Mouse (Mus musculus) hindbrain, embryonic 16.5 days (tissue): ENCODE data around the gene Ccdc127. TPM values are rescaled to one million over a fixed set of nuclear protein-coding genes. Genes with fewer than 3 reads are reported as not detected.
A peak's percentile ranks its signal among the peaks of the same experiment; 100 is the strongest.

Experiments
- ATAC-seq: fragments of 200-750 bp; cut with Nextera tagmentation; 2 replicates; pipeline ENCODE4 v1.8.0; 2017; ENCODE audit warnings: moderate TSS enrichment, moderate library complexity
- H3K27ac ChIP-seq: fragments of 300-500 bp; sonication (generic); 2 replicates; pipeline ENCODE4 v1.5.1; 2014; ENCODE audit warnings: low read depth, mild to moderate bottlenecking, control low read depth, low read length, moderate library complexity
- H3K27me3 ChIP-seq: fragments of 300-500 bp; sonication (generic); replicated peaks from 2 replicates; pipeline ENCODE4 v1.6.1; 2014; ENCODE audit warnings: low read length; ENCODE audit not compliant: control insufficient read depth, insufficient read depth
- H3K36me3 ChIP-seq: fragments of 300-500 bp; sonication (generic); 2 replicates; pipeline ENCODE4 v1.6.1; 2014; ENCODE audit warnings: mild to moderate bottlenecking, low read length, moderate library complexity, mixed read lengths; ENCODE audit not compliant: control insufficient read depth, insufficient read depth
- H3K4me1 ChIP-seq: fragments of 300-500 bp; sonication (generic); 2 replicates; pipeline ENCODE4 v1.6.1; 2014; ENCODE audit warnings: low read depth, low read length; ENCODE audit not compliant: control insufficient read depth, insufficient read depth
- H3K4me2 ChIP-seq: fragments of 300-500 bp; sonication (generic); 2 replicates; pipeline ENCODE4 v1.6.1; 2014; ENCODE audit warnings: mild to moderate bottlenecking, low read length, control low read depth, moderate library complexity
- H3K4me3 ChIP-seq: fragments of 300-500 bp; sonication (generic); 2 replicates; pipeline ENCODE4 v1.5.1; 2014; ENCODE audit warnings: mild to moderate bottlenecking, low read length, control low read depth, moderate library complexity
- H3K9ac ChIP-seq: fragments of 300-500 bp; sonication (generic); 2 replicates; pipeline ENCODE4 v1.6.1; 2014; ENCODE audit warnings: low read depth, mild to moderate bottlenecking, control low read depth, low read length, moderate library complexity
- H3K9me3 ChIP-seq: fragments of 300-500 bp; sonication (generic); 2 replicates; pipeline ENCODE4 v1.6.1; 2014; ENCODE audit warnings: mild to moderate bottlenecking, low read length, moderate library complexity; ENCODE audit not compliant: control insufficient read depth
- WGBS: fragments of 180-500 bp; shearing (Covaris S2); extraction: QIAGEN DNeasy Blood & Tissue Kit; methylation state at CpG from one replicate; pipeline ENCODE4 v1.1.7; 2014; 5-methylcytosine and 5-hydroxymethylcytosine counted together
- polyA plus RNA-seq: library from polyadenylated mRNA; unstranded; fragments of >200 nt; fragmentation: Nextera tagmentation; extraction: Ambion mirVana; gene quantifications from 2 replicates; pipeline ENCODE4 v1.2.1, GENCODE M21; 2015

Gene Ccdc127
- 44.3 and 45.7 TPM in 2 replicates for polyA plus RNA-seq

DNA sequence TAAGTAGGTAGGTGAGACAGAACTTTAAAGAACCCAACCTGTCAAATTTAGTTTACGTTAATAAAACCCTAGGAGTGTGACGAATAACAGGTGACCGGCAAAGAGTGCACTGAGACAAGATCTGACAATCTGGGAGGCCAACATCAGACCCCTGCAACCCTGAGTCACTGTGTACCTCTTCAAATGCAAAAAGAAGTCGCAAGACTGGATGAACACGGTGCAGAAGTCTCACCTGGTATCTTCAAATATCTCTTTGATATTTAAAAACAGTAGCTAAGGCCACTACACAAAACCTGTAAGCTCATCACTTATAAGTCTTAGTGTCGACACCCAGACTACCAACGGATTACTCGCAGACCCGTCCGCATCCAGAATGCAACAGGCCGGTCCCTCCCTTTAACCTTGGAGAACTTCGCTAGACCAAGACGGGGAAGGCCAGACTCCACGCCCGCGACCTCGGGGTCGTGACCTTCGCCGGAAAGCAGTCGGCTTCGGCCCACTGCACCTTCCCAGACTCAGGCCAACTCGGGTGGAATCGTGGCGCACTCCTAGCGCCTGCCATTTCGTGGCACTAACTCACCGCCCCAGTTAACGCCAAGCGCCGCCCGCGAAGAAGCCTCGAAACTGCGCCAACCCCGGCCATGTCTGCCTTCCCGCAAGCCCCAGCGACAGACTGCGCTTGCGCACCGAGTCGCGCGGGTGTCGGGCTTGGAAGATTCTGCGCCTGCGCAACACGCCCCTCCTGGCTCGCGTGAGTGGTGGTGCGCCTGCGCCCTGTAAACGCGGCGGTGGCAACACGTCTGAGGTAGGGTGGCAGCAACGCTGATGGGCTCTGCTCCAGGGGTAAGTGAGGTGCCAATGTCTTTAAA lies at the start of gene Ccdc127, which contains the start of gene Sdha:
Ccdc127 (plus strand) TSS at position 744 of the 869 bp plus-strand sequence.
Sdha (minus strand) TSS at position 715 of the 869 bp plus-strand sequence.
- H3K4me2 ChIP-seq, result peak within 1 kb of the TSS; percentile 82
- peak within 1 kb of the TSS; percentile 91 for H3K9ac ChIP-seq
- 2% methylated on average over 57 of the region's 57 CpGs for WGBS
- H3K27ac ChIP-seq, result peak within 1 kb of the TSS; percentile 85
- no peaks in the 10 kb centered on the region for H3K27me3 ChIP-seq
- H3K9me3 ChIP-seq, result no peaks in the 10 kb centered on the region
- H3K4me1 ChIP-seq, result peaks cover 16% of the 10 kb centered on the region
- H3K36me3 ChIP-seq, result 0 out of 2 replicates have a peak, but pooled peaks cover 4% of the 10 kb centered on the region
- peak within 1 kb of the TSS; percentile 88 for H3K4me3 ChIP-seq
- peak; percentile 99 for ATAC-seq

DNA sequence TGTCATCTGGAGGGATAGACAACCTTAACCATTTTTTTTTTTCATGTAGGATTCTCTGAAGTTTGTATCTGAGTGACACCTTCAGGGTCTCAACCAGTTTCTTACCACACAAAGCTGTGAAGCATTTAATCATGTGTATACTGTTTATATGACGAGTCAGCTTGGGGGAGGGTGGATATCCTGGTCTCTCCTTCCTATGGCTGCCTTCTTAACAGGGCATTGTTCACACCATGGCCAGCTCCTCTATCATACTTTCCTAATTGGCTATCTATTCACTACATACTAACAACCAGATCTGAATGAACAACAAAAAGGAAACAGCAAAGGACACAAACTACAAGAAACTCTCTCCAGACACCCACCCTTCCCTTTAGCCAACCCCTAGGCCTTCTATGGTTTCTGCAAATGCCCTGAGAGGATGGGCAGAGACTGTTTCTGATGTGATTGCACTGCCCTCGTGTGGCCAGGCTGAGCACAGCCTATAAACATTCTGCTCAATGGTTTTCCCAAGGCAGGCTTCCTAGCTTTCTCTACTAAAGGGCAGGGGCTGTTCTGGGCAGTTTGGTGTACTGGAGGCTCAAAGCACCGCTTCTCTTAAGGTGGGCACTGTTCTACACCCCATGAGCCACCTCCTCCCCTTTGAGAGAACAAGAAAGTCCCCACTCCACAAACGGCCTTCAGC lies 49.0 kb upstream of the Ccdc127 start:
- H3K9me3 ChIP-seq, result no peaks in the 10 kb centered on the region
- no peaks in the 10 kb centered on the region for H3K4me1 ChIP-seq
- ATAC-seq, result peak; percentile 92
- no peak overlapping the region for H3K4me2 ChIP-seq
- no peak overlapping the region for H3K27ac ChIP-seq
- WGBS, result 46% methylated on average over 4 of the region's 4 CpGs
- no peaks in the 10 kb centered on the region for H3K27me3 ChIP-seq
- no peak overlapping the region for H3K4me3 ChIP-seq
- H3K9ac ChIP-seq, result no peak overlapping the region
- peaks cover 16% of the 10 kb centered on the region for H3K36me3 ChIP-seq

DNA sequence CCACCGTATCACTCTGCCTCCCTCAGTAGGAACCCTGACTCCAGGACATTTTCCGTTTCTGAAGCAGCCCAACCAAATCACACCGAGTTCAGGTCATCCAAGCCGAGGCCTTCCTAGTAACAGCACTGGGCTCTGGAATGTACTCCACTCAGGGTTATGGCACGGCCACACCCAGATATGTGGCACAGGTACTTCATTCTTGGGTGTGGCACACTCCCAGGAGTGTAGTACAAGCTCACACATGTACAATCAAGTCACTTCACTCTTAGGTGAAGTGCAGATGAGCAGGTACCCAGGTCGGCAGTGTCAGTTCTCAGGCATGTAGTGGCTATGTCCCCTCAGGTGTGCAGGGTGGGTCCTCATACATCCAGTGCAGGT lies 48.5 kb upstream of the Ccdc127 start:
- Histone ChIP-seq H3K9ac (no peak overlapping the region), H3K27me3 (no peaks in the 10 kb centered on the region), H3K4me3 (no peak overlapping the region), H3K36me3 (peaks cover 21% of the 10 kb centered on the region), H3K4me1 (no peaks in the 10 kb centered on the region), H3K27ac (no peak overlapping the region), H3K4me2 (no peak overlapping the region), H3K9me3 (no peaks in the 10 kb centered on the region)
- peak; percentile 65 for ATAC-seq
- 86% methylated on average over 6 of the region's 6 CpGs for WGBS

DNA sequence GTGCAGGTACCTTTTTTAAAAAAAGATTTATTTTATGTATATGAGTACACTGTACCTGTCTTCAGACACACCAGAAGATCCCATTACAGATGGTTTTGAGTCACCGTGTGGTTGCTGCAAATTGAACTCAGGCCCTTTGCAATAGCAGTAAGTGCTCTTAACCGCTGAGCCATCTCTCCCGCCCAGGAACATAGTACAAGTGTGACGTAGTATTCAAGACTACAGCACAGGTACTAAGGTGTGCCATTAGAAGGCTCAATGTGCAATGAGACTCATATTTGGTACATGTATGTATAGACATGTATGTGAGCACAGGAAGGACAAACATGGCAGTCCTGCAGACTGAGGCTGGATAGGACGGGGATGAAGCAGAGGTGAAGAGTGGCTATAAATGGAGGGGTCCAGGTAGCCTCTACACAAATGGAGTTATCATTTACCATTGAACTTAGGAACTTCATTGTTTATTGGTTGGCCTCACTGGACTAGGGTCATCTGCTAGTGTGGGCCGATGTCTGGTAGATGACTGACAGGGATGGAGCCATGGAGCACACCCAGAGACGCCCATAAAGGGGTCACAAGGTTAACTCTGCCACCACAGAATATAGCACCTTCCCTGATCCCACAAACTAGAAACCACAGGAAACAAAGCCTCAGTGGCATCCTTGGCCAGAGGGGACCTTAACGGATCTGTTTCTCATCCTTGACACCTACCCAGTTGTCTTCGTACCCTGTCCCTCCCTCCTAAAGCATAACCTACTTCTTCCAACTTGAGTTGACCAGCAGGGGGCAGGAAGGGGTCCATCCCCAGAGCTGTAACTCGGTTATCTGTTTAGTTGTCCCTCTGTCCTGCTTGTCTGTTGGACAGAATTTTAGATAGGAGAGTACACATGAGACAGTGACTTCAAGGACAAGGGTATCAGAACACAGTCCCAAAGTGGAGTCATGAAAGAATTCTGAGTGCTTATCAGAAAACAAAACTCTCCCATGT lies 47.8 kb upstream of the Ccdc127 start:
- ATAC-seq, result peak; percentile 4; the same call in 1 of the 2 replicates
- Histone ChIP-seq H3K4me3 (no peak overlapping the region), H3K9me3 (no peaks in the 10 kb centered on the region), H3K27ac (no peak overlapping the region), H3K36me3 (peaks cover 26% of the 10 kb centered on the region), H3K4me1 (no peaks in the 10 kb centered on the region), H3K9ac (no peak overlapping the region), H3K4me2 (no peak overlapping the region), H3K27me3 (no peaks in the 10 kb centered on the region)
- 86% methylated on average over 10 of the region's 10 CpGs for WGBS

DNA sequence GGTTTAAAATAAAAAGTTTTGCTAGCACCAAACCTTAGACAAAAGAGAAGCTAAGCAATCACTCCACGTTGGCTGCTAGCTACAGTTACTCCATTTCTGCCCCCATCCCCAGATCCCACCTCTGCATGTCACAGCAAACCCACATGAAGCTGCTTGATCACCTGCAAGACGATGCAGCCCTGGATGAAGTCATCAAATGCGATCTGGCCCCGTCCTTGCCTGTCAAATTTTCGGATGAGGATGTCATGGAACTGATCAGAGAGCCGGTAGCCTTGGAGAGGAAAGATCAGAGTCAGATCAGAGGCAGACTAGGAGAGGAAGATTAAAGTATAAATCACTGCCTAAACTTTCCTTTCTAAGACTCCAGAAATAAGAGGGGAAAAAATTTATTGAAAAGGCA lies 44.7 kb upstream of the Ccdc127 start:
- Histone ChIP-seq H3K9me3 (no peaks in the 10 kb centered on the region), H3K4me3 (no peak overlapping the region), H3K9ac (no peak overlapping the region), H3K4me2 (no peak overlapping the region), H3K4me1 (no peaks in the 10 kb centered on the region), H3K36me3 (peaks cover 33% of the 10 kb centered on the region), H3K27ac (no peak overlapping the region), H3K27me3 (no peaks in the 10 kb centered on the region)
- no peak for ATAC-seq
- WGBS, result 88% methylated on average over 6 of the region's 6 CpGs

DNA sequence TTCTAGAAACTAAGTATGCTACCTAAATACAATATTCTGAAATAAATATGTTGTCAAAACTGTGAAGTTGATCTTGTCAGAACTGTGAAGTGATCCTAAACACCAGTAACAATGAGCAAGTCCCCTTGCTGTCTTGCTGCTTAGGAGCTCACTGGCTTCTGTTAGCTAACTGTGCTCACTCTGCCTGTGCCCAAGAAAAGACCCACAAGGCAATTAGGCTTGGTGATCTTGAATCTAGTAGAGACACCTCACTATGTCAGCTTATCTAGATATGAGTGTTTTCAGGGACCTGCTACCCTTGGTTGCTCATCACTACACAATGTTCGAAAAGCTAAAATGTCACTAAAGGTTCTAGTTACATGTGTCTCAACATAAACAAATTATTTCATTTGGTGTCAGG lies 44.3 kb upstream of the Ccdc127 start:
- Histone ChIP-seq H3K36me3 (peaks cover 37% of the 10 kb centered on the region), H3K4me3 (no peak overlapping the region), H3K4me2 (no peak overlapping the region), H3K27ac (no peak overlapping the region), H3K9me3 (no peaks in the 10 kb centered on the region), H3K27me3 (no peaks in the 10 kb centered on the region), H3K4me1 (no peaks in the 10 kb centered on the region), H3K9ac (no peak overlapping the region)
- ATAC-seq, result no peak
- WGBS, result 100% methylated on average over 1 of the region's 1 CpGs

DNA sequence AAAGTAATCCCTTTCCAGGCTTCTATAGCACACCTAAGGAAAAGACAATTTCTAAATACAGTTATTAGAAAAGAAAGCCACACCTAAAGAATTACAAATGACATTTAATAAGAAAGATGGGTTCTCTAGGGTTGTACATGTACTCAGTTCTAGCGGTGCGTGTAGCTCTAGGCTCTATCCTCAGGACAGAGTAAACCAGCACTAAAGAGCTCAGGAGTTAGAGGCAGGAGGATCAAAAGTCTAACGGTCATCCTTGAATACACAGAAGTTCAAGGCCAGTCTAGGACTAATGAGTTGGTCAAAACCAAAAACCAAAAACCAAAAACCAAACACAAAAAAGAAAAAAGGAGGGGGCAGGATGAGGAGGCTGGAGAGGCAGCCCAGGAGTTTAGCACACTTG lies 35.5 kb upstream of the Ccdc127 start:
- no peak overlapping the region for H3K27ac ChIP-seq
- H3K4me2 ChIP-seq, result no peak overlapping the region
- no peaks in the 10 kb centered on the region for H3K9me3 ChIP-seq
- H3K4me1 ChIP-seq, result peaks cover 9% of the 10 kb centered on the region
- H3K27me3 ChIP-seq, result no peaks in the 10 kb centered on the region
- WGBS, result 97% methylated on average over 3 of the region's 3 CpGs
- H3K36me3 ChIP-seq, result peaks cover 12% of the 10 kb centered on the region
- H3K4me3 ChIP-seq, result no peak overlapping the region
- ATAC-seq, result no peak
- H3K9ac ChIP-seq, result no peak overlapping the region

DNA sequence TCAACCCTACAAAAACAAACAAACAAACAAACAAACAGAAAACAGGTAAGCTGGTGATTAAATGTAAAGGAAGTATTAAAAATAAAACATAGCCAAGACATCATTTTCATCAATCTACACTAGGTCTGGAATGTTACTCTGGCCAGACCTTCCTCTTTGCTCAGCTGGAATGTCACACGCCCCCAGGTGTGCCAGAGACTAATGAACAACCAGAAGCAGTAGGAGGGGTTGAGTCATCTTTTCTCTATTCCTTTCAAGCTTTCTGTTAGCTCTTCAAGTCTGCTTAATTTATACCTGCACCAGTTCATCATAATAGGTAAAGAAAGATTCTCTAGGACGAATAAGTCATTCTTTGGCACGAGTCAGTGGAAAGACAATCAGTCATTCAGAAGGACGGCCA lies 33.7 kb upstream of the Ccdc127 start:
- Histone ChIP-seq H3K4me3 (peak overlapping the region; percentile 69), H3K9me3 (no peaks in the 10 kb centered on the region), H3K4me1 (peaks cover 9% of the 10 kb centered on the region), H3K27ac (peak overlapping the region; percentile 70; the same call in 1 of the 2 replicates), H3K27me3 (no peaks in the 10 kb centered on the region), H3K9ac (peak overlapping the region; percentile 88), H3K4me2 (peak overlapping the region; percentile 76), H3K36me3 (peaks cover 9% of the 10 kb centered on the region)
- 42% methylated on average over 4 of the region's 4 CpGs for WGBS
- ATAC-seq, result no peak
